Mouse (Mus musculus) lung, adult 18-20 months (tissue): ENCODE results near the gene Npepps.
"Not testable (repeated sequence)": the region's sequence is repeated elsewhere in the genome, so short reads cannot be mapped to it uniquely, and the experiment has no call there.

Source experiments
- DNase-seq, 2 experiments: peaks; one replicate each; pipeline ENCODE4 v3.0.0; 2022; ENCODE audit warnings: mixed read lengths in 2 of 2

Gene Npepps

DNA sequence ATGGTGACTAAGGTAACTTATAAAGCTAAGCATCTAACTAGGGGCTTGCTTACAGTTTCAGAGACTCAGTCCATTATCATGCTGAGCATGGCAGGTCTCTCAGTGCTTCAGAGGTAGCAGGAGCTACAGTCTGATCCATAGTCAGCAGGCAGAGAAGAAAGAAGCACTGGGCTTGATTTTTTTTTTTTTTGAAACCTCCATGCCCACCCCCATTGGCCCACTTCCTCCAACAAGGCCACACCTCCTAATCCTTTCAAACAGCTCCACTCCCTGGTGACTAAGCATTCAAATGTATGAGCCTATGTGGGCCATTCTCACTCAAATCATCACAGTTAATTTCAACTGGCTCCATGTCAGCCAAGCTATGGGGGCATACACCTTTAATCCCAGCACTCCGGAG, 12.3 kb upstream of the Npepps start:
- DNase-seq = no peak

DNA sequence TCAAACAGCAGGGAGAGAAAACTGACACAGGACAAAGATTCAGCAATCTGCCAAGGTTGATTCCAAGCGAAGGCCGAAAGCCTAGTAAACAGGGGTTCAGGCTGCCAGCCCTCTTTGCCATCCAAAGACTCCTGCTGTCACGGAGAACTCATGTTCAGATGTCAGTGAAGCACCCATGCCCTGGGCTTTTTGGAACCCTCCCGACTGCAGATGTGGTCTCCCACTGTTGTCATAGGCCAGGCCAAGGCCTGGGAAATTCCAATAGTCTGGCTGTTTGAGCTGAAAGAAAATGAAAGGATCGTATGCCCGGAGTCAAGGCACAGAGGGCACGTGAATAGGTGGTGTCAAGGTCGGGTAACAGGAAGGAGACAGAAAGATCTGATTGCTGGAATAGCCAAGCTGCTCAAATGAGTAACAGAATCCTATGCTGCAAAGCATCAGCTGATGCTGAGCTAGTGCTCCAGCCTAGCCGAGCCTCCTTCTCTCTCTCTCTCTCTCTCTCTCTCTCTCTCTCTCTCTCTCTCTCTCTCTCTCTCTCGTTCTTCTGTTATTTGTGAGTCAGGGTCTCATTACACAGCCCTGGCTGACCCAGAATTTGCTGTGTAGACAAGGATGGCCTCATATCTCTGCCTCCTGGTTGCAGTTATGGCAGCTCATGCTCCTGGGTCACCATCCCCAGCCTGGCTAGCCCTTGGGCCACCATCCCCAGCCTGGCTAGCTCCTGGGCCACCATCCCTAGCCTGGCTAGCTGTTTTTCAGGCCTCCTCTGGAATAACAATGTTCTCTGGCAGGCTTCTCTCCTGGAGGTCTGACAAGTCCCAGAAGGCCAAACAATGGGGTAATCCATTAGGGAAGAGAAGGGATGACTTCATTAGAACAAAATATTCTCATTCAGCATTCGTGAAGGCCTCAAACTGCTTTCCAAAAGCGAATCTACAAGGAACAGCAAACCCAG, 9.1 kb upstream of the Npepps start:
- peak; percentile 29 to 52 for DNase-seq

DNA sequence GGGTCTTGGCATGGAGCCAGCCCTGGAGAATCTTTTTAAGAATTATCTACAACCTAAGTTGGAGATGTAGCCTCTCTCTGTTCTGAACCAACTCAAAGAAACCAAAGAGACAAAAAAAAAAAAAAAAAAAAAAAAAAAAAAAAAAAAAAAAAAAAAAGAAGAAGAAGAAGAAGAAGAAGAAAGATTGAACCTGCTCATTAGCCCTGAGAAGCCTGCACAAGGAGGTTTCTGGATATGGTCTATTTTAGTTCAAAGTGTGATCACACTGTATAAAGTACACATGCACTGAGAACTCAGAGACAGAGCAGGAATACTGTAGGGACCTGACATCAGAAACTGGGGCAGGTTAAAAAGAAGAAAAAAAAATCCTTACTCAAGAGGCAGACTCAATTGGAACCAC, 7.2 kb upstream of the Npepps start:
- DNase-seq = no peak

DNA sequence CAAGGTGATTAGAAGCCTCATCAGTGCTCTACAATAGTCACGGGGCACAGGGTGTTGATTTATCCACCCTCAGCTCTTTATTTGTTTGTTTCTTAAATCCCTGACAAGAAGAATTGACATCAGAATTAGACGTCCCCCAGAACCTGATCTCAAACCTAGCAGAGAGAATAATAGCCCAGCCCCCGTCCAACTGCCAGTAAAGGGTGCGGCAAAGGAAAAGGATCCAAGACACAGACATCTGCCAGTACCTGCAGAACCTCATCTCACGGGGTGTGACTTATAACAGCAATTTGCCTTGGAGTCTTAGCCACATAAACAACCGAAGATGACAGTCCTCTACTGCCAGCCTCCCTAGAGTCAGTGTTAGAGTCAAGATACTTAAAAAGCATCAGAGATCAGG, 6.5 kb upstream of the Npepps start:
- DNase-seq = no peak

DNA sequence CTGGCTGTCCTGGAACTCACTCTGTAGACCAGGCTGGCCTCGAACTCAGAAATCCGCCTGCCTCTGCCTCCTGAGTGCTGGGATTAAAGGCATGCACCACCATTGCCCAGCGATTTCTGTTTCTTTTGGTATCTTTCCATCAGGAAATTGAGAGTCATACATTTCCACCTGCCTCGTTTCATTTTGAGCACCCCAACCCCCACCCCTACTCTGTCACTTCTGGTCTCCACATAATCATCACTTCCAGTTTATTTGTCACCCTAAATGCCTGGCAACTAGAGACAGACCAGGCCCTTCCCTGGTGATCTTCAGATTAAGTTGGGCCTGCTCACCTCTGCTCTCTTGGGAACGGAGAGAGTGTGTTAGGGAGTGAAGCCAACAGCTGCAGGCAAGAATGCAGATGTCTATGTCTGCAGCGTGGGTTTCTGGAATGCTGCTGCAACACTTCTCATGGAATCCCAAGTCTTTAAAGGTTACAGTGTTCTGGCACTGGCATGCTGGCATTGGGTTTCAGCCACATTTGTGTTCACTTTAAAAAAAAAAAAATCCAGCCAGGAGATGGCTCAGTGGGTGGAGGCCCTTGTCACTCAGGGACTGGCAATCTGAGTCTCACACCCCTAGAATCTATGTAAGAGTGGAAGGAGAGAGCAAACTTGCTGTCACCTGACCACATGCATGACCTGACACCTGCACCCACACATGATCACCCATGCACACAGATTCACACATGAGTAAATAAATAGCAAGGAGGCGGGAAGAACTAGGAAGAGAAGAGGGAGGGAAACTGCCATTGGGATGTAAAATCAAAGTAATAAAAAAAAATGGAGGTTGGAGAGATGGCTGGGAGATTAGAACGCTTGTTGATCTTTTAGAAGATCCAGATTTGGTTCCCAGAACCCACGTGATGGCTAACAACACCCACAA, 5.7 kb upstream of the Npepps start:
- no peak for DNase-seq

DNA sequence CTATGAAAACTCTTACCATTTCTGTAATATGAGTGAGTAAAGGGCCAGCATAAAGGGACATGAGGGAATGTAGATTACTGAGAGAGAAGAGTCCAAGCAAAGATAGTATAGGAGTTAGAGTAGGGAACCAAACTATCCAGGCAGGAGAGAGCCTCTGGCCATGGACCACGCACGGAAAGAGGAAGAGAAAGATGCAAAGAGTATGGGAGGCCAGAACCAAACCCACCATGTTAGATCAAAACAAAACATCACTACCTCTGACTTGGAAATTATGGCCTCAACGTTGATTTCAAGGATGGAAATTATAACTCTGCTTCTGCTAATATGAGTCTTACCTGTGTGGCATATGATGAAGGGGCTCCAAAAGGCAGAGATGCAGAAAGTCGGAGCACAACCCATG, 4.4 kb upstream of the Npepps start:
- DNase-seq = no peak

DNA sequence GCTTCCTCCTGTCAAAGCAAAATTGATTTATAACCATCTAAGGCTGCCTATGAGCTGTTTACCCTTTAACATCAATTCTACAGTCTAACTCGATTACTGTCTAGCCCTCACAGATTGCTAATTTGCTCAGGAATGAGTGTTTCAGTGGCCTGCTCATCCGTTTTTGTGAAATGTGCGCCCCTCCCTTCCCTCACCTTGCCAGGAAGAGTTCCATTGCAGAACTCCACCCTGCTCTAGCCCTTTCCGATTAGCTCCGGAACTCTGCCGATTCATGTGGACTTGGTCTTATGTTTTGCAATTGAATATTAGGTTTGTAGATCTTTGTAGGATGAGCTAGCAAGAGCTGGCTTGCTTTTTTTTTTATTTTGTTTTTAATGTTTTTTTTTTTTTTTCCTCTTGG, 1.7 kb upstream of the Npepps start:
- peak in 1 of 2 experiments; percentile 28 for DNase-seq

DNA sequence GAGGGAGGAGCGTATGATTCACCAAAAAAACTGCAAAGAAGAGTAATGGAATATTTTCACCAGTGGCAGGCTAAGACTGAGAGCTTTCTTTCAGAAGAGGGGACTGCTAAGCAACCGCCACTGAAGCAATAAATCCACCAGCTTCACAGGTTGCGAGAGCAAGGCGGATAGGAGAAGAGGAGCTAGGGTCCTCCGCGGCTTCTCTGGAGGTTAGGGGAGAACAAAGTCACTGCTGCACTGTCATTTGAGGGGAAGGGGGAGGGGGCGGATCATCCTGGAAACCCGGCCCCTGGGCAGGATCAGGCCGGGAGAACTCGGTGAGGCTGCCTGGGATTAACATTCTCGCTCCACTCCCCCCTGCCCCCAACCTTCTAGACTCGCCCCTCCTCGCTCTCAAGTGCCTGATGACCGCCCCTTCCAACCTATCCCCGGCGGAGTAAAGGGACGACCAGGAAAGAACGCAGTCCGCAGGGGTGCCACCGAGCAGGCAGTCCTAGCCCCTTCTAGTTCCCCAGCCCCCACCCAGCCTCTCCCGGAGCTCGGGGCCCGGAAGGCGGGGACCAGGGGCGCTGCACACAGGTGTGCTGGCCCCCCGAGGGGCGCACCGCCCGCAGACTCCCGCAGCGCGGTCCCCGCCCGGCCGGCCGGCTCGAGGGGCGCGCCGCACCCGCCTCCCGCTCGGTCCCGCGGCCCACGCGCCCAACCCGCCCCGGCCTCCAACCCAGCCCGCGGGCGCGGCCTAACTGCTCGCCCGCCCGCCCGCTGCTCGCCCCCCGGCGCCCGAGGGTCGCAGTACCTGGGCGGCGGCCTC, 828 bp downstream of the Npepps start:
- DNase-seq = peak; percentile 36 to 66

DNA sequence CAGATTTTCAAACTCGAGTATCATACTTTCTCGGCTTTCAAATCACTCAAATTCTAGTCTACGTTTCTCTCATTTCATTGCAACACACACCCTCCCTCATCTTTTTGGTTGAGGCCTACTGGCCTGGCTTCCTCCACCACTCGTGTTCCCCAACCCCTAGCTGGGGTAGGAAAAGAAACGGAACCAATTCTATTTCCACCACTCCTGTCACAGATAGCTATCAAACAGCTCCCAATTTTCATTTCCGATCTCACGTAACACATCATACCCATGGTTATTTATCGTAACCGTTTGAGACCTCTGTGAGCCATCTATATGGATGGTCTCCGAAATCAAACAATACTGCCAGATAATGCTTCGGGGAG, 1.4 kb downstream of the Npepps start:
- DNase-seq = no peak

DNA sequence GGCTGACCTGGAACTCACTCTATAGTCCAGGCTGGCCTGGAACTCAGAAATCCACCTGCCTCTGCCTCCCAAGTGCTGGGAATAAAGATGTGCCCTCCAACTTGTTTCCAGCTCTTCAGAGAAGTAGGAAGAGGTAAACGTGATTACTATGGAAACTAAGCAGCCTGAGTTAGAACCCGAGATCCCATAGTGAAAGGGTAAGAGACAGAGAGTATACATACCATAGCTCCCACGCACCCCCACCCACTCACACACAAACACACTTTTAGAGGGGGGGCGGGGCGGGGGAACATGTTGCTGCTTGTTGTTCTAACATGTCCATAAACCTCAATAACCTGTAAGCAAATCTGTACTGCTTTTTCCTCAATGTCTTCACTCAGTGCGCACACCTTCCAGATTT, 2.0 kb downstream of the Npepps start:
- no peak for DNase-seq

DNA sequence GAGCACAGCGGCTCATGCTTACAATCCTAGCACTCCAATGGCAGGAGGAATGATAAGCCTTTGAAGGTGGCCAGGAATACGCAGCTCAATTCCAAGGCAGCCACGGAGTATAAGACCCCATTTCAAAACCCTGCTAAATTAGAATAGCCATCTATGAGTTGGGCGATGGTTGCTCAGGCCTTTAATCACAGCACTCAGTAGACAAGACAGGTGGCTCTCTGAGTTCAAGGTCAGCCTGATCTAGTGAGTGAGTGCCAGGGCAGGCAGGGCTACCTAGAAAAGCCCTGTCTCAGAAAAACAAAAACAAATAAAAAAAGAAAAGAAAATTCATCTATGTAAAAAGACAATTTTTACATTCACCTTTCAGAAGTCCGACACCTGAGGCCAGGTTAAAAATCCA, 3.3 kb downstream of the Npepps start:
- DNase-seq = no peak

DNA sequence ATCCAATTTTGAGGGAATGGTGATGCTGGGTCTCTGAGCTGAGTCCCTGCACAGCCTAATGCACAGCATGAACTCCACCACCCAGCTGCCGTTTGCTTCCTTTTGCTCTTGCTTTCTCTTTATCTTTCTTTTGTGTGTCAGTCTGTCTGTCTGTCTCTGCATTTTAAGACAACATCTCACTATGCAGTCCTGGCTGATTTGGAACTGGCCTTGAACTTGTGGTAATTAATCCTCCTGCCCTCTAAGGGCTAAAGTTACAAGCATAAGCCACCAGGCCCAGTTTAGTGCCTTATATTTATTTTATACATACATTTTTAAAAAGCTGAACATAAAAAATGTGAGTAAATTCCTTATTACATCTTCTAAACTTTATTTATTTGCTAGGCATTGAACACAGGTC, 4.4 kb downstream of the Npepps start:
- DNase-seq = no peak

DNA sequence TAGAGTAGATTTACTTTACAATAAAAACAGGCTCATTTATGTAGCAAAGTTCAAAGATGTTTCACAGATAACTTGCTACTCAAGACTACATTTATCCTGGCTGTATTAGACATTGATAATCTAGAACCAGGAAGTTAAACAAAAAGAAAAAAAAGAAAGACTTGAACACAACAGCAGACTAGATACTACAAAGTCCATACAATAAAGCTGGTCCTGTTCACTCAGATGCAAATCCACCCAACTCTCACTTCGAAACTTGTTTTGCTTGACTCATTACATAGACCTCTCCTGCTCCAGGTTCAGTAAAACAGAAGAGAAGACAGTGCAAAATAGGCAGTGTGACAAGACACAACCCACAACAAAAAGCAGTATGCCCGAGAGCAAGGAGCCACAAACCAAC, 5.1 kb downstream of the Npepps start:
- no peak for DNase-seq

DNA sequence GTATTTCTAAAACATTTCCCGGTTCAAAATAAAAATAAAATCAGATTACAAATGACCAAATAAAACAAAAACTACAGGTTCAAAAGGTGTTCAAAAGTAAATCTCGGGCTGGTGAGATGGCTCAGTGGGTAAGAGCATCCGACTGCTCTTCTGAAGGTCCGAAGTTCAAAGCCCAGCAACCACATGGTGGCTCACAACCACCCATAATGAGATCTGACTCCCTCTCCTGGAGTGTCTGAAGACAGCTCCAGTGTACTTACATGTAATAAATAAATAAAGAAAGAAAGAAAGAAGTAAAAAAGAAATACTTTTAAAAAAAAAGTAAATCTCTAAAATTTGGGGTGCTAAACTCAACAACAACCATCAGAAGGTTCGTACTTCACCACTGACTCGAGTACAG, 5.5 kb downstream of the Npepps start:
- not testable (repeated sequence) for DNase-seq

DNA sequence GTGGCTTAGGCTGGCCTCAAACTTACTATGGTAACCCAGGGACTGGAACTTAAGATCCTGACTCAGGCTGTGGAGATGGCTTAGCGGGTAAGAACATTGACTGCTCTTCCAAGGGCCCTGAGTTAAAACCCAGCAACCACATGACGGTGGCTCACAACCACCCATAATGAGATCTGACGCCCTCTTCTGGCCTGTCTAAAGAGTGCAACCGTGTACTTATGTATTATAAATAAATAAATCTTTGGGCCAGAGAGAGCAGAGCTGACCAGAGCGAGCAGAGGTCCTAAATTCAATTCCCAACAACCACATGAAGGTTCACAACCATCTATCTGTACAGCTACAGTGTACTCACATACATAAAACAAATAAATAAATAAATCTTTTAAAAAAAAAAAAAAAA, 6.8 kb downstream of the Npepps start:
- DNase-seq = no peak

DNA sequence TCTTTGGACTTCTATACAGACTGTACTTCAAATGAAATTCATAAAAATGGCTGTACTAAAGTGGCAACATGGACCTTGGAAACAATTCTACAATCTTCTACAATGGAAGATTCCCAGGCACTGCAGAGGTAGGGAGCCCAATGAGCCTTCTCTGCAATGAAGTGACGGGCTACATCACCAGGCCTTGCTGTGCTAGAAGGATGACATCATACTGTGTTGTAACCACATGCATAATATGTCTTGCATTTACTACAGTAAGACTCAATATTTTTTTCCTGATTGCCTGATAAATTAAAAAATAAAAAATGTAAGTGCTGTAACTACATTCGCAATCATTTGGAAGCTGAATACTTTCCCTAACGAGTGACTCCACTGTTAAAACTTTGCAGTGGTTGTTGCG, 7.6 kb downstream of the Npepps start:
- no peak for DNase-seq

DNA sequence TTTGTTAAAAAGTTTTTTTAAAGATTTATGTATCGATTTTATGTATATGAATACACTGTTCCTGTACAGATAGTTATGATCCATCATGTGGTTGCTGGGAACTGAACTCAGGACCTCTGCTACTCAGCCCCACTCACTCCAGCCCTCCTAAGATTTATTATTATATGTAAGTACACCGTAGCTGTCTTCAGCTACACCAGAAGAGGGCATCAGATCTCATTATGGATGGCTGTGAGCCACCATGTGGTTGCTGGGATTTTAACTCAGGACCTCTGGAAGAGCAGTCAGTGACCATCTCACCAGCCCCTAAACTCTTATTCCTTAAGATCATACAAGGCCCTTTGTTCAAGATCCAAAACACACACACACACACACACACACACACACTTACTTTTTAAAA, 10.4 kb downstream of the Npepps start:
- not testable (repeated sequence) for DNase-seq

DNA sequence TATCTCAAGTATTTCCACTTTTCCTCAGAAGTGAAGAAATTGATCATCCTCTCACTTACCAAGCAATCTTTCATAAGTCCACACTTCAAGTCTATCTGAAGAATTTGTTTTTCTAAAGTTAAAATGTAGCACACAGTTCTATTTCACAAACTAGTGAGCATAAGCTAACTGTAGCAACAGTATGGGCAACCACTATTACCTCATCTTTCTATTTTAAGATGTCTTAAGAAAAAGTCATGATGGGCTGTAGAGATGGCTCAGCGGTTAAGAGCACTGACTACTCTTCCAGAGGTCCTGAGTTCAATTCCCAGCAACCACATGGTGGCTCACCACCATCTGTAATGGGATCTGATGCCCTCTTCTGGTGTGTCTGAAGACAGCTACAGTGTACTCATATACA, 13.9 kb downstream of the Npepps start:
- DNase-seq = not testable (repeated sequence)

DNA sequence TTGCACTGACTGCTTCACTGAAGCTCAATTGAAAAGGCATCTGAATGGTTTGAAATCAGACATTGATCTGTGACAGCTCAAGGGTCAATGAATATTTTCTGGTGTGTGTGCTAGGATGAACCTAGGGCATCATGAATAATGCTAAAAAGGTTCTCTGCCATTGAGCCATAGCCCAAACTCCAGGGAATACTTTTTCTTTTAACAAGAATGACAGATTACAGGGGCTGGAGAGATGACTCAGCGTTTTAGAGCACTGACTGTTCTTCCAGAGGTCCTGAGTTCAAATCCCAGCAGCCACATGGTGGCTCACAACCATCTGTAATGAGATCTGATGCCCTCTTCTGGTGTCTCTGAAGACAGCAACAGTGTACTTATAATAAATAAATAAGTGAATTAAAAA, 30.8 kb downstream of the Npepps start:
- DNase-seq = not testable (repeated sequence)

DNA sequence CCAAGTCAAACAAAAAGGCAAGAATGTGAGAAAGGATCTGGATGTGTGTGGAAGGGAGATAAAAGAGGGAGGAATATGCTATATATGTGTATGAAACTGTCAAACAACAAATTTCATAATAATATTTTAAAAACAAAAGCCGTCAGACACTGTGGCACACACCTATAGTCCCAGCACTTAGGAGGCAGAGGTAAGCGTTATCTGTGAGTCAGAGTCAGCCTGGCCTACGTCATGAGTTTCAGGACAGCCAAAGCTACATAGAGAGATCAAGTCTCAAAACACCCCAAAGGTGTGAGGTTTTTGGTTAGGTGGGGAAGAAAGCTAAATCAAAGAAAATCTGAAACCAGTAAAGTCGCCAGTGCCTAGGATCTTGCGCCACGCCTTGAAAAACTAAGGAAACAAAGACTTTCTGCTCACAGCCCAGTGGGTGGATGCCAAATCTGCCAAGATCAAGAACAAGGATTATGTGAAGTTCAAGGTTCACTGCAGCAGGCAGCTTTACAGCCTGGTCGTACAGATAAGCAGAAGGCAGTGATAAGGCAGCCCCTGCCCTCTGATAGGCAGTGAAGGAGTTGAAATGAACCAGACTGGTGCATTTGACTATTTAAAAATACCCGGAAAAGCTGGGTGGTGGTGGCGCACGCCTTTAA, 33.8 kb downstream of the Npepps start:
- no peak for DNase-seq

DNA sequence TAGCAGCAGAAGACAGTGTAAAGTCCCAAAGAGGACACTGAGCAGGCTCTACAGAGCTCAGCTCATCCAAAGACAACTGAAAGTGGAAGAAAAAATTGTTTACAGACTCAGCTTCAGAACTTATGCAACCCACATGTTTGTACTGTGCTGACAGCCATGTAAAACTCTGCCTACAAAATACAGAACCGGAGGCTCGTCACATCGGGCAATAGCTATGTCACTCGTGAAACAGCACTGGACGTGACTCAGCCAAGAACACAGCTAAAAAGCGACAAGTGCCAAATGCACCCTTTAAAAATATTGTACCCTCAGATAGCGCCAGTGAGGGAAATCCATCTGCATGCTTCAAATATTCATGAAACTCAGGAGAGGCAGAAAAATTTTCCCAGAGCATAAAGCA, 39.1 kb downstream of the Npepps start:
- DNase-seq = no peak

DNA sequence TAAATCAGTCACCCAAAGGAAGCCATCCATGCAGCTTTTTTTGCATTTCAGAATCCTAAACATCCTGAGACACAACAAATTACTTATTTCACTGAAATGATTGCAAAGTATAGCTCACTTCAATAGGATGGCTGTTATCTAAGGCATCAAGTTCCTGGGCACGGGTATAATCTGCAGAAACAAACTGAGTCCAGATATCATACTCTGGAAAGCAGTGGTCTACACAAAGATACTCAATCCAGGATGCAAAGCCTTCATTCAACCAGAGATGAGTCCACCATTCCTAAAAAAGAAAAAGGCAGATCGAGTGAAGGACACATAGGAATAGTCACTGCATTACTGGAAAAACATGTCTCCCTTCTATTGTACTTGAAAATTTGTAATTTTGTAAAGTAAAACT, 42.5 kb downstream of the Npepps start:
- DNase-seq = no peak
